Mouse (Mus musculus) frontal cortex, adult 2 months (tissue): ENCODE data around the gene Rps2. TPM values are rescaled to one million over a fixed set of nuclear protein-coding genes. Genes with fewer than 3 reads are reported as not detected.

ENCODE experiments used
- DNase-seq, 2 experiments: peaks; one replicate each; pipeline ENCODE4 v3.0.0; 2022; ENCODE audit warnings: low spot score in 1 of 2; ENCODE audit errors: extremely low spot score in 1 of 2
- polyA plus RNA-seq: library from polyadenylated mRNA; depleted of rRNA; stranded (reverse); fragments of >200 nt; gene quantifications from 2 replicates; pipeline ENCODE4 v1.2.3, GENCODE M21; 2012; rRNA removed

Gene Rps2
- polyA plus RNA-seq, 1 experiment: 967 TPM

- no peak for DNase-seq
Measured at GRCm38 (mm10) chr17:24765016-24765905, 47.3 kb downstream of the Rps2 start.

GRCm38 (mm10) chr17:24766266-24766875, 48.5 kb downstream of the Rps2 start:
- DNase-seq: no peak

GRCm38 (mm10) chr17:24769146-24769545, 51.2 kb downstream of the Rps2 start:
- DNase-seq: no peak

Other genes starting within 250 kb of the Rps2 start
- gene E4f1, start 247.8 kb upstream of the Rps2 start, polyA plus RNA-seq: 86.1 and 86.4 TPM in 2 replicates
- gene Pgp, start 247.7 kb upstream of the Rps2 start, polyA plus RNA-seq: 85.4 and 95.8 TPM in 2 replicates
- gene Bricd5, start 244.2 kb upstream of the Rps2 start, polyA plus RNA-seq: 2.1 and 2.6 TPM in 2 replicates
- gene Mlst8, start 239.0 kb upstream of the Rps2 start, polyA plus RNA-seq: 37.9 and 45.7 TPM in 2 replicates
- 116 and 124 TPM in 2 replicates for gene Caskin1, start 229.5 kb upstream of the Rps2 start, polyA plus RNA-seq
- 194 and 212 TPM in 2 replicates for gene Traf7, start 190.2 kb upstream of the Rps2 start, polyA plus RNA-seq
- 97.2 and 118 TPM in 2 replicates for gene Rab26, start 183.9 kb upstream of the Rps2 start, polyA plus RNA-seq
- 85.1 and 85.3 TPM in 2 replicates for gene Pkd1, start 168.3 kb upstream of the Rps2 start, polyA plus RNA-seq
- 175 and 194 TPM in 2 replicates for gene Tsc2, start 85.5 kb upstream of the Rps2 start, polyA plus RNA-seq
- gene Nthl1, start 85.4 kb upstream of the Rps2 start, polyA plus RNA-seq: 8.8 and 10.7 TPM in 2 replicates
- 80.5 and 83.9 TPM in 2 replicates for gene Slc9a3r2, start 67.8 kb upstream of the Rps2 start, polyA plus RNA-seq
- 0.65 TPM in 1 of 2 replicates, not detected in the other for gene Npw, start 59.7 kb upstream of the Rps2 start, polyA plus RNA-seq
- gene Zfp598, start 48.4 kb upstream of the Rps2 start, polyA plus RNA-seq: 53.8 and 59.4 TPM in 2 replicates
- gene Syngr3, start 28.2 kb upstream of the Rps2 start, polyA plus RNA-seq: 170 and 183 TPM in 2 replicates
- gene Gfer, start 22.0 kb upstream of the Rps2 start, polyA plus RNA-seq: 22.6 and 24.1 TPM in 2 replicates
- 5.9 and 6.7 TPM in 2 replicates for gene Noxo1, start 21.9 kb upstream of the Rps2 start, polyA plus RNA-seq
- gene Tbl3, start 10.5 kb upstream of the Rps2 start, polyA plus RNA-seq: 56.1 and 56.2 TPM in 2 replicates
- gene Rnf151, start 53 bp upstream of the Rps2 start, polyA plus RNA-seq: 0.11 and 0.38 TPM in 2 replicates
- gene Ndufb10, start 6.4 kb downstream of the Rps2 start, polyA plus RNA-seq: 445 and 493 TPM in 2 replicates
- gene Rpl3l, start 9.7 kb downstream of the Rps2 start, polyA plus RNA-seq: 0.56 and 0.65 TPM in 2 replicates
- 32.7 and 37.7 TPM in 2 replicates for gene Msrb1, start 18.5 kb downstream of the Rps2 start, polyA plus RNA-seq
- 0.66 and 0.78 TPM in 2 replicates for gene Hs3st6, start 34.9 kb downstream of the Rps2 start, polyA plus RNA-seq
- gene Meiob, start 86.2 kb downstream of the Rps2 start, polyA plus RNA-seq: not detected in 2 replicates
- gene Hagh, start 122.0 kb downstream of the Rps2 start, polyA plus RNA-seq: 125 and 142 TPM in 2 replicates
- gene Fahd1, start 132.2 kb downstream of the Rps2 start, polyA plus RNA-seq: 23.5 and 26.0 TPM in 2 replicates
- gene Igfals, start 147.9 kb downstream of the Rps2 start, polyA plus RNA-seq: 0.06 and 0.16 TPM in 2 replicates
- gene Nubp2, start 168.2 kb downstream of the Rps2 start, polyA plus RNA-seq: 29.0 and 31.4 TPM in 2 replicates
- gene Spsb3, start 168.5 kb downstream of the Rps2 start, polyA plus RNA-seq: 69.1 and 78.1 TPM in 2 replicates
- 63.7 and 67.9 TPM in 2 replicates for gene Eme2, start 177.0 kb downstream of the Rps2 start, polyA plus RNA-seq
- 111 and 127 TPM in 2 replicates for gene Mrps34, start 177.0 kb downstream of the Rps2 start, polyA plus RNA-seq
- 76.8 and 81.6 TPM in 2 replicates for gene Nme3, start 178.4 kb downstream of the Rps2 start, polyA plus RNA-seq
- 325 and 357 TPM in 2 replicates for gene Mapk8ip3, start 218.9 kb downstream of the Rps2 start, polyA plus RNA-seq
- gene Jpt2, start 242.6 kb downstream of the Rps2 start, polyA plus RNA-seq: 4.6 and 6.3 TPM in 2 replicates